Mouse (Mus musculus) right cerebral cortex, postnatal 4 days (tissue): ENCODE measurements around the gene Mup20.
"Not testable (repeated sequence)": the region's sequence is repeated elsewhere in the genome, so short reads cannot be mapped to it uniquely, and the experiment has no call there.

Source experiments
- DNase-seq: peaks from one replicate; pipeline ENCODE4 v3.0.0-alpha.2; 2022

The Mup20 gene

GRCm38 (mm10) chr4:62054058-62054457, at the start of gene Mup20:
Gene Mup20 (minus strand): TSS chr4:62054158.
- not testable (repeated sequence) for DNase-seq

- peak; percentile 27 for DNase-seq
Observed at GRCm38 (mm10) chr4:62103366-62103765, 49.4 kb upstream of the Mup20 start.

GRCm38 (mm10) chr4:62087953-62088352, 34.0 kb upstream of the Mup20 start:
- no peak for DNase-seq

GRCm38 (mm10) chr4:62087241-62087640, 33.3 kb upstream of the Mup20 start, which contains the start of gene Mup3:
Gene Mup3 (minus strand): TSS chr4:62087342.
- no peak for DNase-seq

- no peak for DNase-seq
Observed at GRCm38 (mm10) chr4:62082755-62083154, 28.8 kb upstream of the Mup20 start.

GRCm38 (mm10) chr4:62075126-62075525, 21.2 kb upstream of the Mup20 start:
- no peak for DNase-seq

- not testable (repeated sequence) for DNase-seq
Observed at GRCm38 (mm10) chr4:62054780-62055179, 822 bp upstream of the Mup20 start.

GRCm38 (mm10) chr4:62026281-62026680, 27.7 kb downstream of the Mup20 start:
- DNase-seq = no peak

GRCm38 (mm10) chr4:62024256-62024959, 29.6 kb downstream of the Mup20 start:
- DNase-seq = no peak

GRCm38 (mm10) chr4:62023646-62024045, 30.3 kb downstream of the Mup20 start:
- DNase-seq = no peak

GRCm38 (mm10) chr4:62023120-62023519, 30.8 kb downstream of the Mup20 start:
- no peak for DNase-seq

- DNase-seq = not testable (repeated sequence)
Observed at GRCm38 (mm10) chr4:62020511-62020910, 33.4 kb downstream of the Mup20 start.
